Mouse (Mus musculus) A20 (cell line): Measurements from ENCODE around the gene Mylk3.

Experiments
- DNase-seq: peaks from one replicate; pipeline ENCODE4 v3.0.0-alpha.2; 2011; ENCODE audit warnings: low read depth, low spot score

Gene Mylk3

DNA sequence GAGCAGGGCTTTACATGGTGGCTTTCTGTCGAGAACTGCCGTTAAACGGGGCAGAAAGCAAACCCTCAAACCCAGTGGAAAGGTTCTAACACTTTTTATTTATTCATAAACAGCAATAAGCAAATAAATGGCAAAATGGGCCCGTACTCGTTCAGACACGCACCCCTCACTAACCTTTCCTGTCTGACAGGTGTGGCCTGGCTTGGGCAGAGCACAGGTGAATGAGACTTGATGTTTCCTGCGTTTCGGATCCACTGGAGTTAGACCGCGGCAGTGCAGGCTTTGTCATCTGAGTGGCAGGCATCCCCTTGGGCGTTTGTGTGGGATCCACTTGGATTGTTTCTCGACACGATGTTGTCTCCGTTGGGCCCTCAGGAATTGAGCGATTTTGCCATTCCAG lies 64.2 kb downstream of the Mylk3 start:
- DNase-seq: no peak

DNA sequence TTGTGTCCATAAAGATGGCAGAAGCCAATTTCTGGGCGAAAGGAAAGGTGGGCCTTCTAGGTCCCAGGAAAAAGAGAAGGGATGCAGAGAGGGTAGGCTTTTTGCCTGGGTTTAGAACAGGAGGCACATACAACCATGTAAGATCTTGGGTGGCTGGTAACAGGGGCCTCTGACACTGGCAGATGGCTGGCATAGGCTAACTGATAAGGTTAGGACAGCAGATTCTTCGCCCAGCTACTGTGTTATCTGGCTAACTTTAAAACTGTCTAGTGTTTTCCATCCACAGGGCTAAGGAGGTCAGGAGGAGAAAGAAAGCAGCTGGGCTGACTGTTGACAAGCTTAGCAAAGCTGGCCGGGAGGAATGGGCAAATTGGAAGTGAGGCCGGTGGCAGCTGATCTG lies 67.6 kb downstream of the Mylk3 start:
- DNase-seq: no peak

- no peak for DNase-seq
Observed at GRCm38 (mm10) chr8:85313036-85313435, 73.1 kb downstream of the Mylk3 start.

DNA sequence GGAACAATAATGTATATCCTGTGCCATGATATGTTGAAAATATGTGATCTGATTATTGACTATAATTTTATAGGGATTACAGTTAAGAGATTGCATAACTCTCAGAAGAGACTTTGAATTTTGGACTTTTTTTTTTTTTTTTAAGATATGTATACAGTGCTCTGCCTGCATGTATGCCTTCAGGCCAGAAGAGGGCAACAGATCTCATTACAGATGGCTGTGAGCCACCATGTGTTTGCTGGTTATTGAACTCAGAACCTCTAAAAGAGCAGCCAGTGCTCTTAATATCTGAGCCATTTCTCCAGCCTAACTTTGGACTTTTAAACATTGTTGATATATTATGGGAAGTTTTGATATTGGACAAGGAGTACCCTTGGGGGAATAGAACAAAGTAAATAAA lies 74.4 kb downstream of the Mylk3 start:
- peak; percentile 56 for DNase-seq

DNA sequence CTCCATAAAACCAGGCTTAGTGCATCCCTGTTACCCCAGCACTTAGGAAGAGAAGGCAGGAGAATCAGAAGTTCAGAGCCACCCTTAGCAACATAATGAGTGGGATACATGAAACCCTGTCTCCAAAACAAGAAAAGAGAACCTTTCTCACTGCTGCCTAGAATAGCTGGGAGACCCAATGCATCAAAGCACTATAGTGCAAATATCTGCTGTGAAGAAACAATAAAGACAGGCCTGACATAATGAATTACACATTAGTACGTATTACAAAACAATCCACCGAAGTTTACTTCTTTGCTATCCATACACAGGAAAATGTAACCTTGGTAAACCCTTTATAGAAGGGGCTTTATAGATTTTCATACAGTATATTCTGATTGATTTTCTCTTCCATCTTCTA lies 77.6 kb downstream of the Mylk3 start:
- no peak for DNase-seq

DNA sequence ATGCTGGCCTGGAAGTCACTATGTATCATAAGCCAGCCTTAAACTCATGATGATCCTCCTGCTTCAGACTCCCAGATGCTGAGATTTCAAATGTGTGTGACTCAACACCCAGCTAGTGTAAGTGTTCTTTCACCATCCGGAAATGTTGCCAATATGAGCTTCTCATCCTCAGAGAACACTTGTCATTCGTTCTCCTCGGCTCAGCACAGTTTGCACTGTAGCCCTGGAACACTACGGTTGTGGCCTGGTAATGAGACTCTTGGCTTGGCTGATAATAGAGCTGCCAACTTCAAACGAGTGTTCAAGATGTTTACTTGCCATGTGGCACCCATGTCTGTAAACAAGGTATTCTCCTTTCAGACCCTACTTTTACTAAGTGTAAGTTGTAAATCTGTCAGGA lies 82.6 kb downstream of the Mylk3 start:
- no peak for DNase-seq

GRCm38 (mm10) chr8:85302931-85303330 lies 83.2 kb downstream of the Mylk3 start:
- peak; percentile 65 for DNase-seq

- no peak for DNase-seq
Observed at GRCm38 (mm10) chr8:85301941-85302340, 84.2 kb downstream of the Mylk3 start.

DNA sequence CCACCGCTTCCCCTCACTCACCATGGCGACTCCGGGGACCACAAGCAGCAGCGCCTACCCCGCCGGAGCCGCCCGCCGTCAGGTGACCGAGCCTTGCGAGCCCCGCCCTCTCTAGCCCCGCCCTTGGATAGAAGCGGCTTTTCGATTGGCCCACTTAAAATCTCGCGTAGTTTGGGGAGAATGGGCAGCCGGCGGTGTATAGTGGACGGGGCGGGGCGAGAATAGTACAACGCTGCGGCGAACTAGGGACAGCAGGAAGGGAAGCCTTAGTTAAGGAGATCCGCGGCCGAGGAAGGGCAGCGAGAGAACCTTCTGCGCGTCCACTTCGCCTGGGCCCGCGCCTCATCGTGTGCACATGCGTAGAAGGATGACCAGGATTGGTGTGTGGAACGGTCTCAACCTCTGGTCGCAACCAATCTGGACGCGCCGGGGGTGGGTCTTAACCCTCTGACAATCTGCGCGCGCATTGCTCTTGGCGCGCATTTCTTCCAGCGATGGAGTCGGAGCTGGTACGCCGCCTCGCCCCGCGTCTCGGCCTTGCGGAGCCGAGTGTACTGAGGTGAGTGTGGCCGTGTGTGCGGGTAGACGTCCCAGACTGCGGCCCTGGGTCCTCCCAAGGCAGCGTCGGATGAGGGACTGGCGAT lies 86.6 kb downstream of the Mylk3 start, which contains the start of the genes Orc6 and Vps35:
TSS of gene Orc6 (plus strand) at position 199 of the 644 bp plus-strand sequence.
TSS of gene Vps35 (minus strand) at position 369 of the 644 bp plus-strand sequence.
- peak; percentile 99 for DNase-seq

DNA sequence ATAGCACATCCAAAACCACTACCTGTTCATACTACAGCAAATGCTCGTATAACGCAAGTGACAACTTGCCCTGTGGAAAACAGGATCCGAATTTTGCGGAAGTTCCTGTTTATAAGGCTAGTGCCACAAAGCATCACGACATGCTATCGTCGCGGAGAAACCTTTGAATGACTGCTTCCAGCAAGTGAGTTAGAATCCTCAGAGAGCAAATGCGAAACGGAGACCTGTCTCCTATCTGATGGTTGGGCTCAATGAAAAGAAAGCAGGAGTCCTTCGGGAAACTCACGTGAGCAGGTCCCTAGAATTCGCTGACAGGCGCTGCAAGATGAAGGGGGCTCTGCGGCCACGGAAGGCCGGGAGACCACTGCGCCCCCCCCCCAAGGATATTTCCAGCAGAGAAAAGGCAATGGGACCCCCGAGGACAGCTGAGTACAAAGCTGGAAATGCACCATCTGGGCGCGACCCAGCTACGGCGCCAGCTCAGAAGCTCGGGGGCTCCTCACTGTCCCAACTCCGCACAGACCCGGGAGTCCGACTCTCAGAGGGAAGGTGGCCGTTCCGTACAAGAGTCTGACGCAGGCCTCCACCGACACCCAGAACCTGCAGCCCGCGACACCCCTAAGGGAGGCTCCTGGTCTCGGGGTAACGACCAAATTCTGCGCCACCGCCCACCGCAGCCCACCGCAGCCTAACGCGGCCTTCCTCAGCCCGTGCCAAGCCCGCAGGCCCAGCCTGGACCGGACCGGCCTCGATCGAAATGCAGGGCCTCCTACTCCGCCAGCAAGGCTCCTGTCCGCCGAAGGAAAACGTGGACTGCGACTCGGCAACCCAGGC lies 87.3 kb downstream of the Mylk3 start:
- peak; percentile 78 for DNase-seq

- DNase-seq: no peak
Observed at GRCm38 (mm10) chr8:85286846-85287245, 99.3 kb downstream of the Mylk3 start.
